Mouse (Mus musculus) testis, adult 2 months (tissue): ENCODE data around the gene Pfkfb2. TPM values are rescaled to one million over a fixed set of nuclear protein-coding genes. Genes with fewer than 3 reads are reported as not detected.

ENCODE experiments used
- H3K27ac ChIP-seq: fragments of 200-500 bp; 2 replicates; pipeline ENCODE4 v1.5.1; 2012; ENCODE audit warnings: low read depth, low read length; ENCODE audit not compliant: control insufficient read depth, insufficient read depth
- H3K27me3 ChIP-seq: fragments of 200-500 bp; 2 replicates; pipeline ENCODE4 v1.6.1; 2012; ENCODE audit warnings: mild to moderate bottlenecking, low read length, moderate library complexity; ENCODE audit not compliant: control insufficient read depth, insufficient read depth
- H3K36me3 ChIP-seq: fragments of 200-500 bp; 2 replicates; pipeline ENCODE4 v1.6.1; 2012; ENCODE audit warnings: mild to moderate bottlenecking, low read length; ENCODE audit not compliant: control insufficient read depth, insufficient read depth
- H3K4me1 ChIP-seq: fragments of 200-500 bp; 2 replicates; pipeline ENCODE4 v1.6.1; 2012; ENCODE audit warnings: low read length; ENCODE audit not compliant: control insufficient read depth, insufficient read depth
- H3K4me3 ChIP-seq: fragments of 200-500 bp; 2 replicates; pipeline ENCODE4 v1.5.1; 2012; ENCODE audit warnings: low read depth, mild to moderate bottlenecking, low read length, moderate library complexity, mixed read lengths; ENCODE audit not compliant: control insufficient read depth
- CTCF ChIP-seq: fragments of 200-500 bp; IDR thresholded peaks from 2 replicates; pipeline ENCODE4 v1.5.1; 2012; ENCODE audit warnings: low read depth, mild to moderate bottlenecking, inconsistent platforms, low read length, moderate library complexity; ENCODE audit not compliant: control insufficient read depth, insufficient read depth, insufficient replicate concordance
- POLR2A ChIP-seq: fragments of 200-500 bp; IDR thresholded peaks from 2 replicates; pipeline ENCODE4 v1.6.1; 2012; ENCODE audit warnings: low read depth, mild to moderate bottlenecking, inconsistent platforms, low read length, moderate library complexity; ENCODE audit not compliant: control insufficient read depth
- polyA plus RNA-seq: library from polyadenylated mRNA; depleted of rRNA; stranded (reverse); fragments of >200 nt; gene quantifications from 2 replicates; pipeline ENCODE4 v1.2.3, GENCODE M21; 2012

The Pfkfb2 gene
- polyA plus RNA-seq, 1 experiment = 33.0 TPM

DNA sequence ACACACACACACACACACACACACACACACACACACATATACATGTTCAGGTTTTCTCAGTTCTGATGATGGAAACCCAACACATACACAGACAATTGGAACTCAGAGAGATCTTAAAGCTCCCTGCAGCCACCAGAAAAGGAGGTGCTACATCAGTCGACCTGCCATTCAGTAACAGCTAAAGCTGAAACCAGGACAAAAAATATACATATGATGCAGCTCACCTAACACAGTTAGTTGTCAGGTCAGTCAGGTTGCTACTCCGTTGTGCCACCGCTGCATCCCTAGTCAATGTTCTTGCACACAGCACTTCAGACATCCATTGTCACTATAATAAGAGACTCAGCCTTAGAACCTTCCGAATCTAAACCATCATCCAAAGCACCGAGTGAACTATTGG is 15.9 kb upstream of the Pfkfb2 start:
- TF ChIP-seq CTCF = no peak

DNA sequence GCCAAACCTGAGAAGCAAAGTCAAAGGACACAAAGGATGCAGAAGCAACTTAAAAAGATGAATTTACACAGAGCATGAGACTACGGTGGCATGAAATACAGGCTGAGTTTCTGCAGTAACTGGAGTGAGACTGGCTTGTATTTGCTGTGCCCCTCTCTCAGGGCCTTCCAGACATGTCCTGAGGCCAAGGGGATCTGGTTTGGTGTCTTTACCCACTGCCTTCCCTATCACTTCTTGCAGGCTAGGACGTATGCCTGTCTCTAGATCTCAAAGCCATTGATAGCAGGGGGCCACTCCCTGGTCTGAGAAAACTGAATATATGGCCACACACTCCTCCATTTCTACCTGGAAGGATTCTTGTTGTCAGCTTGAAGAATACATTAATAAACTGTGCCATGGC is 15.2 kb upstream of the Pfkfb2 start:
- TF ChIP-seq POLR2A = no peak
- no peak for TF ChIP-seq CTCF
- H3K36me3 ChIP-seq = no peaks in the 10 kb centered on the region
- H3K27ac ChIP-seq = no peak overlapping the region
- no peaks in the 10 kb centered on the region for H3K27me3 ChIP-seq
- H3K4me3 ChIP-seq = no peak overlapping the region
- peaks cover 2% of the 10 kb centered on the region; the same call in 1 of the 2 replicates for H3K4me1 ChIP-seq

More for the DNA sequence above, 15.9 kb upstream of the Pfkfb2 start:
- peaks cover 2% of the 10 kb centered on the region; the same call in 1 of the 2 replicates for H3K4me1 ChIP-seq
- H3K4me3 ChIP-seq = no peak overlapping the region
- no peaks in the 10 kb centered on the region for H3K27me3 ChIP-seq
- no peaks in the 10 kb centered on the region for H3K36me3 ChIP-seq
- H3K27ac ChIP-seq = no peak overlapping the region

DNA sequence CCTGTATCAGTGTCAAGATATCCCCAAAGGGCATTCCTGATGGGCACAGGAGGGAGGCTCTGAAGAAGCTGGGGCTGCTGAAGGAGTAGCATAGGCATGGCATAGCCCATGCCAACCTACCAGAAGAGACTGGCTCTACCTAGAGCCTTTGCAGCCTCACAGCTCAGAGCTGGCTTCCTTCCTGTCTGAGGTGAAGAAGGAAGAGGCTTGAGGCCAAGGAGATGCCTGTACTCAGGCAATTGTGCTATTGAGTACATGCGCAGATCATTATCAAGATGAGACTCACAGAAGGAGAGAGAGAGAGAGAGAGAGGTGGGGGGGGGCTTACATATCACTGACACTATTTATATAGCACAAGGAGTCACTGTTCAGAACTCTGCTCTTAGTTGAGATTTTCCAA is 14.7 kb upstream of the Pfkfb2 start:
- Histone ChIP-seq H3K4me1 (peaks cover 2% of the 10 kb centered on the region; the same call in 1 of the 2 replicates), H3K27me3 (no peaks in the 10 kb centered on the region), H3K27ac (no peak overlapping the region), H3K4me3 (no peak overlapping the region), H3K36me3 (no peaks in the 10 kb centered on the region)
- TF ChIP-seq CTCF = no peak
- no peak for TF ChIP-seq POLR2A

DNA sequence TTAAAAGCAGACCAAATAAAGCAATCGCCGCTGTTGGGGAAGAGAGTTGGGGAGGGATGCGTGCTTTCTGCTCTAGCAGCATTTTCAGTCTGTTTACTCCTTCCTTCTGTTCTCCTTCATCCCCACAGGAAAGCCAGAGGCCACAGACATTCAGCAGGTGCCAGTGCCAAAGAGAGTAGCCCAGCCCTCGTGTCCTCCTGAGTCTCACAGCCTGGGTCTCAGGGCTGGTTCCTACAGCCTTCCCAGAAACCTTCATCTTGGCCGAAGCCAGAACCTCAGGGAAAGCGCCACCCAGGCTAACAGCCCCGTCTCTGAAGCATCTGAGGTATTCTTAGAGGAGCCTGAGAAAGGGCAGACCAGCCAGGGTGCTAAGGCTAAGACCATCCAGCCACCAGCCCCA is 13.1 kb upstream of the Pfkfb2 start:
- Histone ChIP-seq H3K4me3 (no peak overlapping the region), H3K4me1 (peaks cover 2% of the 10 kb centered on the region; the same call in 1 of the 2 replicates), H3K27ac (no peak overlapping the region)

DNA sequence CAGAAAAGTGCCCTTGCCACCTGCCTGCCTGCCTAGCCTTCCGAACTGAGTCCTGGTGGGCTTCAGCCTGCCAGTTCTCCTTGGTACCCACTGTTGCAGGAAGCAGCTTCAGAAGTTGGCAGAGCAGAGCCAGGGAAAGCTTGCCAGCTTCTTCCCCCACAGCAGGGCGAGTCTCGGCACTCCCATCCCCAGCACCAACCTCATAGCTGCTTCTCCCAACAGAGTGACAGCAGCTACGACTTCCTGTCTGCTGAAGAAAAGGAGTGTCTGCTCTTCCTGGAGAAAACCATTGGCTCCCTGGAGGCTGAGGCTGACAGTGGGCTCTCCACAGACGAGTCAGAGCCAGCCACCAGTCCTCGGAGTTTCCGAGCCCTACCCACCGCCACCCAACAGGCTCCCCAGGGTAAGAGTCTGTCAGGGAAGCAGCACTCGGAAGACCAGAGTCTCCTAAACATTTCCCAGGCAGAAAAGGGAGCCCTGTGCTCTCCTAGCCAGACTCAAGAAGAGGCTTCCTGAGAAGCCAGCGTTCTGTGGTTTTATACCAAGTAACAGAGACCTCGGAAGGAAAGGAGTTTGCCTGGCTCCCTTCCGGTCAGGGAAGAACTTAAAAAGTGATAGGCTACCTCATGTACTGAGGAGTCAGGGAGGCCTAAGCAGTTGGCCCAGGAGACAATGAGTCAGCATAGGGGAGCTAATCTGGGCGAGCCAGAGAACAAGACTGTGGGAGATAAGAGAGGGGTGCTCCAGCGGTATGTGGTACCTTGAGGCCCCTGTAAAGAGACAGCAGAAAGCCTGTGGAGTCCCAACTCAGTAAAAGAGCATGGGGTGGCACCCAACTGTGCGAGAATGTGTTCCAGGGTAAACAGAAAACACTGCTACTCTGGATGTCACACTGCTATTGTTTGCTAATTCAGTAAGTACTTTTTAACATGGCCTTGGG is 12.0 kb upstream of the Pfkfb2 start:
- no peak overlapping the region for H3K4me3 ChIP-seq
- no peak for TF ChIP-seq CTCF
- 0 out of 2 replicates have a peak, but pooled peaks have one; percentile 19 for TF ChIP-seq POLR2A
- H3K36me3 ChIP-seq = no peaks in the 10 kb centered on the region
- peaks cover 2% of the 10 kb centered on the region; the same call in 1 of the 2 replicates for H3K4me1 ChIP-seq
- no peaks in the 10 kb centered on the region for H3K27me3 ChIP-seq
- H3K27ac ChIP-seq = peak overlapping the region; percentile 46; the same call in 1 of the 2 replicates

More for the DNA sequence above, 13.1 kb upstream of the Pfkfb2 start:
- TF ChIP-seq CTCF (no peak), POLR2A (no peak)
- Histone ChIP-seq H3K27me3 (no peaks in the 10 kb centered on the region), H3K36me3 (no peaks in the 10 kb centered on the region)

DNA sequence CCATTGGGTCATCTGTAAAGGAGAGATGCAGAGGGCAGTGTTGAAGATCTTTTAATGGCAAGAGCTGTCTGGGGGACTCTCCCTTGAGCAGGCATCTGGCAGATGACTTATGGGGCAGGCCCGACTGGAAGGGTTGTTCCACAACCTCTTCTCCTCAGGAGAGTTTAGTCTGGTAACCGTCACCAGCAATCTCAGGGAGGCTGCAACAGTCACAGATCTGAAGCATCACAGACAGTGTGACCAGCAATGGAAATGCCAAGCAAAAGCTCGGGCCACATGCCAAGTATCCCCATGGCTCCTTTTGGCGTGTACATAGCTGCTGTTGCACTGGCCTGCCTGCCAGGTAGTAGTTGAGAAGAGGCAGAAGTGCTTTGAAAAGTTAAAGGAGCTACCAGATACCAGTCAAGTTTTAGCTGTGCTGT is 11.2 kb upstream of the Pfkfb2 start:
- TF ChIP-seq CTCF = no peak
- no peak for TF ChIP-seq POLR2A
- H3K4me3 ChIP-seq = no peak overlapping the region
- H3K27ac ChIP-seq = no peak overlapping the region
- no peaks in the 10 kb centered on the region for H3K36me3 ChIP-seq
- peaks cover 2% of the 10 kb centered on the region; the same call in 1 of the 2 replicates for H3K4me1 ChIP-seq
- H3K27me3 ChIP-seq = no peaks in the 10 kb centered on the region

DNA sequence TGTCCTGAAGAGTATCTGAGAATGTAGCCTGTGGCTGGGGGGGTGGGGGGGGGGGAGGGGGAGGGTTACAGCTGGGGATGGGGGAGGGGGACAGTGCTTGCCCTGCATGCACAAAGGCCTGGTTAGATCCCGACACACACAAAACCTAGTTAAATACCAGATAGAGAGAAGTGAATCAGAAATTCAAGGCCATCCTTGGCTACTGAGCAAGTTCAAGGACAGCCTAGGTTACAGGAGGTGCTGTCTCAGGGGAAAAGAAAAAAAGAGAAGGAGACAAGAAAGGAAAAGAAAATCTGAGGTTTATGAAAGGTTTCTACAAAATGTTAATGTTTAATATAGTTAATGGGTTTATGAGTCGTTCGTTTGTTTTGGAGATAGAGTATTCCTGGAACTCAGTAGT is 10.6 kb upstream of the Pfkfb2 start:
- H3K27me3 ChIP-seq = no peaks in the 10 kb centered on the region
- H3K4me1 ChIP-seq = peaks cover 2% of the 10 kb centered on the region; the same call in 1 of the 2 replicates
- H3K36me3 ChIP-seq = no peaks in the 10 kb centered on the region
- no peak overlapping the region for H3K4me3 ChIP-seq
- no peak for TF ChIP-seq CTCF
- TF ChIP-seq POLR2A = no peak
- no peak overlapping the region for H3K27ac ChIP-seq
